Mouse (Mus musculus): Measurements from ENCODE around the gene Midn. TPM values are rescaled to one million over a fixed set of nuclear protein-coding genes. Genes with fewer than 3 reads are reported as not detected.

Midn gene
- 7.3 TPM for polyA plus RNA-seq (2017; shearing (Covaris generic))

GRCm38 (mm10) chr10:80147719-80148601 lies at the start of gene Midn:
Gene Midn (plus strand): TSS chr10:80148272.

GRCm38 (mm10) chr10:80105460-80105859 lies 42.6 kb upstream of the Midn start, which contains the start of gene Sbno2:
Gene Sbno2 (minus strand): TSS chr10:80105571.

GRCm38 (mm10) chr10:80115290-80115943 lies 32.7 kb upstream of the Midn start, which contains the start of gene Stk11:
Gene Stk11 (plus strand): TSS chr10:80115803.

GRCm38 (mm10) chr10:80138553-80139438 lies 9.3 kb upstream of the Midn start, which contains the start of gene Atp5d:
Gene Atp5d (plus strand): TSS chr10:80138632.

GRCm38 (mm10) chr10:80140666-80141035 lies 7.4 kb upstream of the Midn start, which contains the start of gene Cbarp:
Gene Cbarp (minus strand): TSS chr10:80140835.

GRCm38 (mm10) chr10:80165392-80166128 lies 17.5 kb downstream of the Midn start, which contains the start of gene Cirbp:
Gene Cirbp (plus strand): TSS chr10:80165985.

GRCm38 (mm10) chr10:80172527-80173292 lies 24.6 kb downstream of the Midn start, which contains the start of gene 1600002K03Rik:
Gene 1600002K03Rik (plus strand): TSS chr10:80172944.

GRCm38 (mm10) chr10:80179068-80180051 lies 31.3 kb downstream of the Midn start, which contains the start of gene Efna2:
Gene Efna2 (plus strand): TSS chr10:80179482.

Other genes starting within 250 kb of the Midn start
- gene Med16, start 239.3 kb upstream of the Midn start, polyA plus RNA-seq (2017; shearing (Covaris generic)): 31.9 TPM
- 11.6 TPM for gene Gm26602, start 237.4 kb upstream of the Midn start, polyA plus RNA-seq (2017; shearing (Covaris generic))
- gene Kiss1r, start 231.3 kb upstream of the Midn start, polyA plus RNA-seq (2017; shearing (Covaris generic)): 0.26 TPM
- 113 TPM for gene R3hdm4, start 227.1 kb upstream of the Midn start, polyA plus RNA-seq (2017; shearing (Covaris generic))
- gene Arid3a, start 221.2 kb upstream of the Midn start, polyA plus RNA-seq (2017; shearing (Covaris generic)): 10.6 TPM
- 55.5 TPM for gene Wdr18, start 188.1 kb upstream of the Midn start, polyA plus RNA-seq (2017; shearing (Covaris generic))
- not detected for gene Grin3b, start 177.6 kb upstream of the Midn start, polyA plus RNA-seq (2017; shearing (Covaris generic))
- gene Tmem259, start 163.9 kb upstream of the Midn start, polyA plus RNA-seq (2017; shearing (Covaris generic)): 28.1 TPM
- gene Cnn2, start 159.7 kb upstream of the Midn start, polyA plus RNA-seq (2017; shearing (Covaris generic)): 501 TPM
- 52.9 TPM for gene Abca7, start 151.8 kb upstream of the Midn start, polyA plus RNA-seq (2017; shearing (Covaris generic))
- gene Arhgap45, start 131.6 kb upstream of the Midn start, polyA plus RNA-seq (2017; shearing (Covaris generic)): 733 TPM
- gene Polr2e, start 108.5 kb upstream of the Midn start, polyA plus RNA-seq (2017; shearing (Covaris generic)): 112 TPM
- gene Gpx4, start 101.1 kb upstream of the Midn start, polyA plus RNA-seq (2017; shearing (Covaris generic)): 368 TPM
- 62.6 TPM for gene Sbno2, start 42.7 kb upstream of the Midn start, polyA plus RNA-seq (2017; shearing (Covaris generic))
- 79.3 TPM for gene Stk11, start 32.5 kb upstream of the Midn start, polyA plus RNA-seq (2017; shearing (Covaris generic))
- gene Atp5d, start 9.6 kb upstream of the Midn start, polyA plus RNA-seq (2017; shearing (Covaris generic)): 431 TPM
- gene Cbarp, start 7.4 kb upstream of the Midn start, polyA plus RNA-seq (2017; shearing (Covaris generic)): 18.9 TPM
- 244 TPM for gene Cirbp, start 17.7 kb downstream of the Midn start, polyA plus RNA-seq (2017; shearing (Covaris generic))
- 17.4 TPM for gene 1600002K03Rik, start 24.7 kb downstream of the Midn start, polyA plus RNA-seq (2017; shearing (Covaris generic))
- gene Efna2, start 31.2 kb downstream of the Midn start, polyA plus RNA-seq (2017; shearing (Covaris generic)): not detected
- 75.3 TPM for gene Mum1, start 78.2 kb downstream of the Midn start, polyA plus RNA-seq (2017; shearing (Covaris generic))
- 146 TPM for gene Ndufs7, start 100.8 kb downstream of the Midn start, polyA plus RNA-seq (2017; shearing (Covaris generic))
- 0.39 TPM for gene Gamt, start 112.7 kb downstream of the Midn start, polyA plus RNA-seq (2017; shearing (Covaris generic))
- 91.1 TPM for gene Dazap1, start 113.2 kb downstream of the Midn start, polyA plus RNA-seq (2017; shearing (Covaris generic))
- gene Rps15, start 144.2 kb downstream of the Midn start, polyA plus RNA-seq (2017; shearing (Covaris generic)): 817 TPM
- gene Apc2, start 147.7 kb downstream of the Midn start, polyA plus RNA-seq (2017; shearing (Covaris generic)): not detected
- 25.5 TPM for gene 2310011J03Rik, start 172.3 kb downstream of the Midn start, polyA plus RNA-seq (2017; shearing (Covaris generic))
- 4.1 TPM for gene Pcsk4, start 181.2 kb downstream of the Midn start, polyA plus RNA-seq (2017; shearing (Covaris generic))
- not detected for gene Reep6, start 181.7 kb downstream of the Midn start, polyA plus RNA-seq (2017; shearing (Covaris generic))
- gene Adamtsl5, start 200.1 kb downstream of the Midn start, polyA plus RNA-seq (2017; shearing (Covaris generic)): not detected
- not detected for gene Plk5, start 208.2 kb downstream of the Midn start, polyA plus RNA-seq (2017; shearing (Covaris generic))
- gene Mex3d, start 239.4 kb downstream of the Midn start, polyA plus RNA-seq (2017; shearing (Covaris generic)): 9.1 TPM